Mouse (Mus musculus) cerebellum, postnatal 4 days (tissue): ENCODE results near the gene Pfn5.
"Not testable (repeated sequence)": the region's sequence is repeated elsewhere in the genome, so short reads cannot be mapped to it uniquely, and the experiment has no call there.

Experiments
- DNase-seq, 2 experiments: peaks; one replicate each; pipeline ENCODE4 v3.0.0; 2022; ENCODE audit warnings: low spot score in 2 of 2, mixed read lengths in 1 of 2

Gene Pfn5

GRCm38 (mm10) chrX:95557887-95558286, at the start of gene Pfn5, which contains the start of gene Asb12:
Pfn5 (plus strand) TSS chrX:95558104.
Asb12 (minus strand) TSS chrX:95557987.
- no peak for DNase-seq

GRCm38 (mm10) chrX:95523883-95524282, 34.0 kb upstream of the Pfn5 start:
- no peak for DNase-seq

DNA sequence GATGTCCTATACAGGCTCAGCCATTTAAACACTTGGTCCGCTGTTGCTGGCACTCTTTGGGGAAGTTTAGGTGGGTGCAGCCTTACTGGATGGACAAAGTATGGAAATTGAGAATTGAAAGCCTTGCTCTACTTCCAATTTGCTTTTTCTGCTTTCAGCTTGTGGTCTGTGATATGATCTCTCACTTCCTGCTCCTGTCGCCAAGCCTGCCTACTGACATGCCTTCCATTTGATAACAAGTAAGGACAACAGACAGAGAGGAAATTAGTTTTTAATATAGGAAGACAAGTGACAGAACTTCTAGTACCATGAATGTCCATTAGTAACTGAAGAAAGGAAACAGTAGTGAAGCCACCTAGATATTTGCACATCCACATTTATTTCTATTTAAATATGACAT, 32.7 kb upstream of the Pfn5 start:
- no peak for DNase-seq

DNA sequence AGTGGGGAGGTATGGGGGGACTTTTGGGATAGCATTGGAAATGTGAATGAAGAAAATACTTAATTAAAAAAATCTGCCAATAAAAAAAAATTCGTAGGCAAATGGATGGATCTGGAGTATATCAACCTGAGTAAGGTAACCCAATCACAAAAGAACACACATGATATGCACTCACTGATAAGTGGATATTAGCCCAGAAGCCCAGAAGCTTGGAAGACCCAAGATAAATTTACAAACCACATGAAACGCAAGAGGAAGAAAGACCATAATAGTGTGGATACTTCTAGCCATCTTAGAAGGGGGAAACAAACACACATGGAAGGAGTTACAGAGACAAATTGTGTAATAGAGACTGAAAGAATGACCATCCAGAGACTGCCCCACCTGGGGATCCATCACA, 22.4 kb upstream of the Pfn5 start:
- DNase-seq: not testable (repeated sequence)

- no peak for DNase-seq
Observed at GRCm38 (mm10) chrX:95554321-95554720, 3.6 kb upstream of the Pfn5 start.

- no peak for DNase-seq
Observed at GRCm38 (mm10) chrX:95600609-95601008, 42.7 kb downstream of the Pfn5 start.
